Mouse (Mus musculus): Measurements from ENCODE around the gene Sult1d1. TPM values are rescaled to one million over a fixed set of nuclear protein-coding genes. Genes with fewer than 3 reads are reported as not detected.

The Sult1d1 gene
- polyA plus RNA-seq (2015; fragmentation: Nextera tagmentation; extraction: Ambion mirVana) = 54.9 and 59.1 TPM in 2 replicates

GRCm38 (mm10) chr5:87568845-87569244 lies at the start of gene Sult1d1:
Gene Sult1d1, minus strand, starts transcription at chr5:87569027.
- 70% methylated on average over 5 of the region's 5 CpGs for WGBS
- no peak within 1 kb of the TSS for H3K9ac ChIP-seq

DNA sequence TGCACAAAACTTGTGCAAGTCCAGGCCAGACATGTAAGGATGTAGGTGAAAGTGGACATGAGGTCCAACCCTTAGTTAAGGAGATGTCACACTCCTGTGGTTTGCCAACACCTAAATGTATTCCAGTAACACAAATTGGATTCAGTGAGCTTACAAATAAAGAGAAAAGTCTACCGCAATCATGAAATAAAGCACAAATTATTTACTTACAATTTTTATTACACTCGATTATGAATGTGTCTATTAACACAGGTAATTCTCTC lies 46.2 kb upstream of the Sult1d1 start:
- no peak overlapping the region for H3K4me2 ChIP-seq
- 85% methylated on average over 2 of the region's 2 CpGs for WGBS
- H3K4me3 ChIP-seq (replicated peaks) = no peak overlapping the region
- no peaks in the 10 kb centered on the region for H3K4me1 ChIP-seq
- peak; percentile 75 for ATAC-seq (replicated peaks; ENCODE audit: low FRiP score)
- no peaks in the 10 kb centered on the region for H3K9me3 ChIP-seq (replicated peaks)
- H3K27me3 ChIP-seq = no peaks in the 10 kb centered on the region
- H3K36me3 ChIP-seq = no peaks in the 10 kb centered on the region
- no peak overlapping the region for H3K9ac ChIP-seq
- H3K27ac ChIP-seq = peak overlapping the region; percentile 64

More at GRCm38 (mm10) chr5:87568845-87569244, at the start of gene Sult1d1:
- Histone ChIP-seq H3K4me2 (no peak within 1 kb of the TSS), H3K4me1 (no peaks in the 10 kb centered on the region), H3K27me3 (no peaks in the 10 kb centered on the region), H3K36me3 (no peaks in the 10 kb centered on the region), H3K9me3 (replicated peaks) (no peaks in the 10 kb centered on the region), H3K4me3 (replicated peaks) (no peak within 1 kb of the TSS), H3K27ac (no peak within 1 kb of the TSS)
- ATAC-seq (replicated peaks; ENCODE audit: low FRiP score) = peak; percentile 71; the same call in 1 of the 2 replicates

GRCm38 (mm10) chr5:87614364-87615127 lies 45.7 kb upstream of the Sult1d1 start:
- peak; percentile 85 for ATAC-seq (replicated peaks; ENCODE audit: low FRiP score)
- no peak overlapping the region for H3K4me2 ChIP-seq
- H3K9me3 ChIP-seq (replicated peaks) = no peaks in the 10 kb centered on the region
- H3K4me3 ChIP-seq (replicated peaks) = no peak overlapping the region
- H3K27ac ChIP-seq = peak overlapping the region; percentile 64
- no peak overlapping the region for H3K9ac ChIP-seq
- H3K27me3 ChIP-seq = no peaks in the 10 kb centered on the region
- no peaks in the 10 kb centered on the region for H3K36me3 ChIP-seq
- H3K4me1 ChIP-seq = no peaks in the 10 kb centered on the region

DNA sequence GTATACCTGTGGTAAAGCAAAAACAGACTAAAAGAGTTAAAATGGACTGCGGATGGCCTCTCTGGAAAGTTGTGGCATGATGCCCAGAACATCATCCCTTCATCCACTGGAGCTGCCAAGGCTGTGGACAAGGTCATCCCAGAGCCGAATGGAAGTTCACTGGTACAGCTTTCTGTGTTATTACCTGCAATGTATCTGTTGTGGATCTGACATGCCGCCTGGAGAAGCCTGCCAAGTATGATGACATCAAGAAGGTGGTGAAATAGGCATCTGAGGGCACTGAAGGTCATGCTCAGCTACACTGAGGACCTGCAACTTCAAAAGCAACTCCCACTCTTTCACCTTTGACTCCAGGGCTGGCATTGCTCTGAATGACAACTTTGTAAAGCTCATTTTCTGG lies 32.2 kb upstream of the Sult1d1 start:
- no peaks in the 10 kb centered on the region for H3K36me3 ChIP-seq
- WGBS = 70% methylated on average over 3 of the region's 3 CpGs
- no peaks in the 10 kb centered on the region for H3K9me3 ChIP-seq (replicated peaks)
- no peak overlapping the region for H3K4me2 ChIP-seq
- H3K4me1 ChIP-seq = no peaks in the 10 kb centered on the region
- no peak overlapping the region for H3K27ac ChIP-seq
- no peaks in the 10 kb centered on the region for H3K27me3 ChIP-seq
- H3K9ac ChIP-seq = no peak overlapping the region
- ATAC-seq (replicated peaks; ENCODE audit: low FRiP score) = no peak
- no peak overlapping the region for H3K4me3 ChIP-seq (replicated peaks)

GRCm38 (mm10) chr5:87597891-87598290 lies 29.1 kb upstream of the Sult1d1 start:
- Histone ChIP-seq H3K9ac (no peak overlapping the region), H3K4me2 (no peak overlapping the region), H3K27me3 (no peaks in the 10 kb centered on the region), H3K4me3 (replicated peaks) (no peak overlapping the region), H3K4me1 (no peaks in the 10 kb centered on the region), H3K27ac (no peak overlapping the region), H3K36me3 (no peaks in the 10 kb centered on the region), H3K9me3 (replicated peaks) (no peaks in the 10 kb centered on the region)
- 71% methylated on average over 2 of the region's 2 CpGs for WGBS
- no peak for ATAC-seq (replicated peaks; ENCODE audit: low FRiP score)

DNA sequence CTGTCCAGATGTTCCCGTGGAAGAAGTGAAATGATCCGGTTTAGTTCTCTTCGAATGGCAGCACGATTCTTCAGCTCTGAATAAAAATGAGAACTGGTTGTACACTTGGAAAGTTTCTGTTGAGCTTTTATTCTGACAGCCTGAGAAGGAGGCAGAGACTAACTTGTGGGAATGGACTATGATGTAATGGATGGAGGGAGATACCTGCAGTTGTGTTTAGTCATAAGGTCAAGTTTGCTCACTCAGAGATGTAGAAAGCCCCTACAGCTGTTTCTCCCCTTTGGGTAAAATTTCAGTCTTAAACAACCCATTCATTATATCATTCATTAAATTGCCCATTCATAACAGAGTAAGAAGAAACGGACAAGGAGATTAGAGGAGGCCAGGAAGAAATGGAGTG lies 22.7 kb upstream of the Sult1d1 start, which contains the start of gene Sult1e1:
TSS of gene Sult1e1 (minus strand) at position 101 of the 400 bp plus-strand sequence.
- no peak within 1 kb of the TSS for H3K4me2 ChIP-seq
- H3K36me3 ChIP-seq = no peaks in the 10 kb centered on the region
- H3K4me3 ChIP-seq (replicated peaks) = no peak within 1 kb of the TSS
- WGBS = 84% methylated on average over 5 of the region's 5 CpGs
- no peaks in the 10 kb centered on the region for H3K9me3 ChIP-seq (replicated peaks)
- H3K27ac ChIP-seq = no peak within 1 kb of the TSS
- H3K9ac ChIP-seq = no peak within 1 kb of the TSS
- H3K27me3 ChIP-seq = no peaks in the 10 kb centered on the region
- ATAC-seq (replicated peaks; ENCODE audit: low FRiP score) = no peak
- H3K4me1 ChIP-seq = no peaks in the 10 kb centered on the region

DNA sequence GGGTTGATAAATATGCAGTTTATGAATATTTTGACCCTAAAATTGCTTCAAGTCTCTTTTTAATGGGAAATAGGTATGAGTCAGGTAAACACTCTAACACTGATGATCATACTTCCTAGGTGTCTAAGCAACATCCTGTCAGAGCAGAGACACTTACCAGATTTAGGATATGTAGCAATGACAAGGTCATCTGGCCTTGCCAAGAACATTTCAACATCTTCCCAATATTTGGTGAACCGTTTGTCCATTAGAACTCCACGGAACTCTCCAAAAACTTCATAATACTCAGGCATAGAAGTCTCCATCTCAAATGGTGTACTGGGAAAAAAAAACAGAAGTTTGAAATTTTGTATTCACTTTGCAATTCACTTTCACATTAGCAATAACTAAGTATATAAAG lies 21.1 kb upstream of the Sult1d1 start:
- Histone ChIP-seq H3K27ac (no peak overlapping the region), H3K9me3 (replicated peaks) (no peaks in the 10 kb centered on the region), H3K4me1 (no peaks in the 10 kb centered on the region), H3K27me3 (no peaks in the 10 kb centered on the region), H3K4me2 (no peak overlapping the region), H3K9ac (no peak overlapping the region), H3K4me3 (replicated peaks) (no peak overlapping the region), H3K36me3 (no peaks in the 10 kb centered on the region)
- no peak for ATAC-seq (replicated peaks; ENCODE audit: low FRiP score)
- WGBS = 86% methylated on average over 2 of the region's 2 CpGs

GRCm38 (mm10) chr5:87580389-87580788 lies 11.6 kb upstream of the Sult1d1 start:
- no peak for ATAC-seq (replicated peaks; ENCODE audit: low FRiP score)
- 65% methylated on average over 1 of the region's 1 CpGs for WGBS

GRCm38 (mm10) chr5:87574174-87574573 lies 5.3 kb upstream of the Sult1d1 start:
- Histone ChIP-seq H3K9me3 (replicated peaks) (no peaks in the 10 kb centered on the region), H3K27me3 (no peaks in the 10 kb centered on the region), H3K9ac (no peak overlapping the region), H3K4me2 (no peak overlapping the region), H3K4me1 (no peaks in the 10 kb centered on the region), H3K4me3 (replicated peaks) (no peak overlapping the region), H3K36me3 (no peaks in the 10 kb centered on the region), H3K27ac (no peak overlapping the region)
- WGBS = 21% methylated on average over 1 of the region's 1 CpGs
- peak; percentile 60; the same call in 1 of the 2 replicates for ATAC-seq (replicated peaks; ENCODE audit: low FRiP score)

More at GRCm38 (mm10) chr5:87580389-87580788, 11.6 kb upstream of the Sult1d1 start:
- H3K36me3 ChIP-seq = no peaks in the 10 kb centered on the region
- H3K27me3 ChIP-seq = no peaks in the 10 kb centered on the region
- no peak overlapping the region for H3K4me2 ChIP-seq
- H3K4me1 ChIP-seq = no peaks in the 10 kb centered on the region
- no peak overlapping the region for H3K4me3 ChIP-seq (replicated peaks)
- H3K27ac ChIP-seq = no peak overlapping the region
- no peaks in the 10 kb centered on the region for H3K9me3 ChIP-seq (replicated peaks)
- H3K9ac ChIP-seq = no peak overlapping the region

GRCm38 (mm10) chr5:87573490-87573889 lies 4.7 kb upstream of the Sult1d1 start:
- H3K9ac ChIP-seq = no peak overlapping the region
- H3K4me1 ChIP-seq = no peaks in the 10 kb centered on the region
- H3K4me3 ChIP-seq (replicated peaks) = no peak overlapping the region
- no peaks in the 10 kb centered on the region for H3K9me3 ChIP-seq (replicated peaks)
- H3K27ac ChIP-seq = peak overlapping the region; percentile 68; the same call in 1 of the 2 replicates
- WGBS = 50% methylated on average over 5 of the region's 5 CpGs
- peak overlapping the region; percentile 19; the same call in 1 of the 2 replicates for H3K4me2 ChIP-seq
- H3K27me3 ChIP-seq = no peaks in the 10 kb centered on the region
- no peak; the same call in 1 of the 2 replicates for ATAC-seq (replicated peaks; ENCODE audit: low FRiP score)
- no peaks in the 10 kb centered on the region for H3K36me3 ChIP-seq

GRCm38 (mm10) chr5:87572781-87573180 lies 4.0 kb upstream of the Sult1d1 start:
- Histone ChIP-seq H3K9me3 (replicated peaks) (no peaks in the 10 kb centered on the region), H3K27ac (peak overlapping the region; percentile 27; the same call in 1 of the 2 replicates), H3K4me1 (no peaks in the 10 kb centered on the region), H3K4me3 (replicated peaks) (no peak overlapping the region), H3K27me3 (no peaks in the 10 kb centered on the region), H3K4me2 (no peak overlapping the region), H3K36me3 (no peaks in the 10 kb centered on the region), H3K9ac (no peak overlapping the region)
- WGBS = 75% methylated on average over 6 of the region's 6 CpGs
- no peak for ATAC-seq (replicated peaks; ENCODE audit: low FRiP score)

GRCm38 (mm10) chr5:87567306-87567705 lies 1.5 kb downstream of the Sult1d1 start:
- no peak overlapping the region for H3K4me2 ChIP-seq
- H3K27ac ChIP-seq = no peak overlapping the region
- H3K9ac ChIP-seq = no peak overlapping the region
- no peaks in the 10 kb centered on the region for H3K4me1 ChIP-seq
- 98% methylated on average over 1 of the region's 1 CpGs for WGBS
- H3K4me3 ChIP-seq (replicated peaks) = no peak overlapping the region
- no peaks in the 10 kb centered on the region for H3K36me3 ChIP-seq
- no peak for ATAC-seq (replicated peaks; ENCODE audit: low FRiP score)
- no peaks in the 10 kb centered on the region for H3K9me3 ChIP-seq (replicated peaks)
- no peaks in the 10 kb centered on the region for H3K27me3 ChIP-seq

GRCm38 (mm10) chr5:87562966-87563365 lies 5.9 kb downstream of the Sult1d1 start:
- no peaks in the 10 kb centered on the region for H3K9me3 ChIP-seq (replicated peaks)
- no peak overlapping the region for H3K27ac ChIP-seq
- no peaks in the 10 kb centered on the region for H3K36me3 ChIP-seq
- no peaks in the 10 kb centered on the region for H3K4me1 ChIP-seq
- H3K27me3 ChIP-seq = no peaks in the 10 kb centered on the region
- no peak overlapping the region for H3K4me2 ChIP-seq
- H3K4me3 ChIP-seq (replicated peaks) = no peak overlapping the region
- no peak for ATAC-seq (replicated peaks; ENCODE audit: low FRiP score)
- no peak overlapping the region for H3K9ac ChIP-seq

All from kidney, embryonic 15.5 days (tissue).